Mouse (Mus musculus) limb, embryonic 15.5 days (tissue): ENCODE results near the gene Limd2. TPM values are rescaled to one million over a fixed set of nuclear protein-coding genes. Genes with fewer than 3 reads are reported as not detected.
A peak's percentile ranks its signal among the peaks of the same experiment; 100 is the strongest.
"Not testable (repeated sequence)": the region's sequence is repeated elsewhere in the genome, so short reads cannot be mapped to it uniquely, and the experiment has no call there.

Experiments used
- ATAC-seq: fragments of 200-750 bp; cut with Nextera tagmentation; 2 replicates; pipeline ENCODE4 v1.8.0; 2017; ENCODE audit warnings: low read depth, moderate TSS enrichment; ENCODE audit not compliant: insufficient number of reproducible peaks, low FRiP score, low TSS enrichment
- H3K27ac ChIP-seq: fragments of 300-500 bp; sonication (generic); 2 replicates; pipeline ENCODE4 v1.5.1; 2015; ENCODE audit warnings: moderate library complexity, mild to moderate bottlenecking, inconsistent platforms
- H3K27me3 ChIP-seq: fragments of 300-500 bp; sonication (generic); 2 replicates; pipeline ENCODE4 v1.6.1; 2015; ENCODE audit warnings: inconsistent platforms
- H3K36me3 ChIP-seq: fragments of 300-500 bp; sonication (generic); 2 replicates; pipeline ENCODE4 v1.6.1; 2015; ENCODE audit warnings: inconsistent platforms
- H3K4me1 ChIP-seq: fragments of 300-500 bp; sonication (generic); 2 replicates; pipeline ENCODE4 v1.6.1; 2015; ENCODE audit warnings: inconsistent platforms
- H3K4me2 ChIP-seq: fragments of 300-500 bp; sonication (generic); 2 replicates; pipeline ENCODE4 v1.6.1; 2015; ENCODE audit warnings: mild to moderate bottlenecking, inconsistent platforms
- H3K4me3 ChIP-seq: fragments of 300-500 bp; sonication (generic); 2 replicates; pipeline ENCODE4 v1.5.1; 2015; ENCODE audit warnings: mild to moderate bottlenecking, inconsistent platforms
- H3K9ac ChIP-seq: fragments of 300-500 bp; sonication (generic); 2 replicates; pipeline ENCODE4 v1.6.1; 2015; ENCODE audit warnings: inconsistent platforms
- H3K9me3 ChIP-seq: fragments of 300-500 bp; sonication (generic); 2 replicates; pipeline ENCODE4 v1.6.1; 2016; ENCODE audit warnings: inconsistent platforms
- WGBS: fragments of 180-500 bp; shearing (Covaris S2); methylation state at CpG from one replicate; pipeline ENCODE4 v1.1.7; 2015; 5-methylcytosine and 5-hydroxymethylcytosine counted together
- polyA plus RNA-seq: library from polyadenylated mRNA; unstranded; fragments of >200 nt; fragmentation: Nextera tagmentation; extraction: Ambion mirVana; gene quantifications from 2 replicates; pipeline ENCODE4 v1.2.1, GENCODE M21; 2015

The Limd2 gene
- polyA plus RNA-seq, 1 experiment from 2014 or later, result 221 TPM

DNA sequence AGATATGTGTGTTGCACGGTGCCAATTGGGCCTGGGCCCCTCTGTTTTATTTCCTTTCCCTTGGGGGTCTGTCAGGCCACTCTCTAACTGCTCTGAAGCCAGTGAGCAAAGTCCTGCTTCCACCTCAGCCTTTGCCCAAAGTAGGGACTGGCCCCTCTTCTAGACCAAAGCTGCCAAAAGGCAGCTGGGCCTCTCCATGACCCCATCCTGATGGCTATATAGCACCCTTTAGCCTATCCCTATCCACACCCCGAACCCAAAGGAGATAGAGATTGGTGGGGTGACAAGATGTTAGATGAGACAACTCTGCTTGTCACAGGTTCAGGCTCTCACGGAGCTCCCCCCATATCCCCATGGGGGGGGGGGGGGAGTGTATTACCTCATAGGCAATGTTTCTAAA is 4.9 kb downstream of the Limd2 start:
- H3K9me3 ChIP-seq, result no peaks in the 10 kb centered on the region
- WGBS, result 49% methylated on average over 3 of the region's 3 CpGs
- H3K27me3 ChIP-seq, result no peaks in the 10 kb centered on the region
- H3K4me1 ChIP-seq, result peaks cover 33% of the 10 kb centered on the region
- 0 out of 2 replicates have a peak overlapping the region, but pooled peaks have one; percentile 51 for H3K27ac ChIP-seq
- no peak overlapping the region for H3K4me3 ChIP-seq
- no peak for ATAC-seq
- no peak overlapping the region for H3K9ac ChIP-seq
- H3K36me3 ChIP-seq, result peaks cover 70% of the 10 kb centered on the region
- no peak overlapping the region for H3K4me2 ChIP-seq

DNA sequence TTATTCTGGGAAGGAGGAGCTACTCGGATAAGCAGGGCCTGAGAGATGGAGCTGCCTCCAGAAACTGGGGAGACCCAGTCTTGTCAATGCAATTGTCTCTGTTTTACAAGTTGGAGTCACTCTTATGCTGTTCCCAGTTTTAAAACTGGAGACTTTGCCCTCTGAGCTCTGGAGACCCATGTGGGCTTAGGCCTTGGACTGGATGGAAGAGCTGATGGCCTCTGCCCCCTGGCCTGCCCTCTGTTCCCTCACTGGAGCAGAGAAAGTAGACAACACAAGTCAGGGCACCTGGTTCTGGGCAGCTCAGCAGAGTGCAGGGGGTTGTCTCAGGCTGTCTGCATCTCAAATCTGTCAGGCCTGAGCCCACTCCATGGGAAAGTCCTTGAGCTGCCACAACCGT is 5.9 kb downstream of the Limd2 start:
- H3K27me3 ChIP-seq, result no peaks in the 10 kb centered on the region
- no peaks in the 10 kb centered on the region for H3K9me3 ChIP-seq
- no peak overlapping the region for H3K4me3 ChIP-seq
- WGBS, result 64% methylated on average over 2 of the region's 2 CpGs
- H3K4me2 ChIP-seq, result no peak overlapping the region
- ATAC-seq, result no peak
- peaks cover 28% of the 10 kb centered on the region for H3K4me1 ChIP-seq
- peaks cover 80% of the 10 kb centered on the region for H3K36me3 ChIP-seq
- peak overlapping the region; percentile 18; the same call in 1 of the 2 replicates for H3K27ac ChIP-seq
- H3K9ac ChIP-seq, result no peak overlapping the region

DNA sequence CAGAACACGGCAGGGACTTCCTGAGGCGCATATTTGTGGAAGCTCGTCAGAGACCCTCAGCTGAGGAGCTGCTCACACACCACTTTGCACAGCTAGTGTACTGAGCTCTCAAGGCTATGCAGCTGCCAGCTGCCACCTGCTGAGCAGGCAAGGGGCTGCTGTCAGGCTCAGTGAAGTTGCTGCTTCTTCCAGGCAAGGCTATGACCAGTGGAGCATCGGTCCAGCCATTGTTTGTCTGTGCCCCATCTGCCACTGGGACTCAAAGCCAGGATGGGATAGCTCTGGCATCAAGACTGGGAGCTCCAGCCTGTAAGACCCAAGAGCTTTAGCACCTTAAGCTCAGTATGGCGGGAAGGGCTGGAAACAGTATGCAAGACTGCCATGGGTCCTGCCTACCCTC is 6.6 kb downstream of the Limd2 start:
- H3K4me1 ChIP-seq, result peaks cover 22% of the 10 kb centered on the region
- H3K27ac ChIP-seq, result no peak overlapping the region
- no peak overlapping the region for H3K4me2 ChIP-seq
- H3K9ac ChIP-seq, result no peak overlapping the region
- H3K36me3 ChIP-seq, result peaks cover 87% of the 10 kb centered on the region
- whole genome bisulfite sequencing, result 76% methylated on average over 5 of the region's 5 CpGs
- no peak for ATAC-seq
- no peaks in the 10 kb centered on the region for H3K9me3 ChIP-seq
- no peak overlapping the region for H3K4me3 ChIP-seq
- H3K27me3 ChIP-seq, result no peaks in the 10 kb centered on the region

DNA sequence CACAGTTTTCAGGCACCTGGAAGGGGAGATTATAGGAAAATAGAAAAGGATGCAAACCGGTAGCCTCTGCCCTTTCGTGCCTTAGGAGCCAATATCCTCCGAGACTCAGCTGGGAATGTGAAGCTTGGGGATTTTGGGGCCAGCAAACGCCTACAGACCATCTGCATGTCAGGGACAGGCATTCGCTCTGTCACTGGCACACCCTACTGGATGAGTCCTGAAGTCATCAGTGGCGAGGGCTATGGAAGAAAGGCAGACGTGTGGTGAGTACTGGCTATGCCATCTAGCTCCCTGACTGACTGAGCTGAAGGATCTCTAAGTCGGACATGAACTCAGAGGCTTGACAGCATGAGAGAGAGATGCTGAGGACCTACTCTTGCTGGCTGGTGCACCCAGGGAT is 8.5 kb downstream of the Limd2 start:
- 78% methylated on average over 8 of the region's 8 CpGs for WGBS
- no peak for ATAC-seq
- no peaks in the 10 kb centered on the region for H3K9me3 ChIP-seq
- H3K4me1 ChIP-seq, result peaks cover 7% of the 10 kb centered on the region; the same call in 1 of the 2 replicates
- no peak overlapping the region for H3K27ac ChIP-seq
- no peak overlapping the region for H3K4me2 ChIP-seq
- H3K36me3 ChIP-seq, result peaks cover 92% of the 10 kb centered on the region
- H3K9ac ChIP-seq, result no peak overlapping the region
- H3K27me3 ChIP-seq, result no peaks in the 10 kb centered on the region
- no peak overlapping the region for H3K4me3 ChIP-seq

DNA sequence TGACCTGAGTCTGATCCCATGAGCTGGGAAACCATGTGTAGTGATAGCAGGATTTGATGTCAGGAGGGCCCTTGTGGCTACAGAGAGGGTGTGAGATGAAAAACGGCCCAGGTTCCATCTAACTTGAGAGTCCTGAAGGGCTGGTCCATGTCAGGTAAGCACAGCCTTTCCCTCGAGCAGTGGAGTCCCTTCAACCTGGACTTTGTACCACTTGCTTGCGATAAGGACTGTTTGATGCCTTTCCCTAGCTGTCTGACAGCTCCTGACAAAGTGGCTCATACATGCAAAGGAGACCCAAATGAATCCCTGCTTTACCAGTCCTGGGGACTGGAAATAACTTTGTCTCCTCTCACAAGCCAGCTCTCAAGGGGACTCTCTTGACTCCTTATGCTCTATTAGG is 9.4 kb downstream of the Limd2 start:
- 87% methylated on average over 3 of the region's 3 CpGs for WGBS
- ATAC-seq, result no peak

DNA sequence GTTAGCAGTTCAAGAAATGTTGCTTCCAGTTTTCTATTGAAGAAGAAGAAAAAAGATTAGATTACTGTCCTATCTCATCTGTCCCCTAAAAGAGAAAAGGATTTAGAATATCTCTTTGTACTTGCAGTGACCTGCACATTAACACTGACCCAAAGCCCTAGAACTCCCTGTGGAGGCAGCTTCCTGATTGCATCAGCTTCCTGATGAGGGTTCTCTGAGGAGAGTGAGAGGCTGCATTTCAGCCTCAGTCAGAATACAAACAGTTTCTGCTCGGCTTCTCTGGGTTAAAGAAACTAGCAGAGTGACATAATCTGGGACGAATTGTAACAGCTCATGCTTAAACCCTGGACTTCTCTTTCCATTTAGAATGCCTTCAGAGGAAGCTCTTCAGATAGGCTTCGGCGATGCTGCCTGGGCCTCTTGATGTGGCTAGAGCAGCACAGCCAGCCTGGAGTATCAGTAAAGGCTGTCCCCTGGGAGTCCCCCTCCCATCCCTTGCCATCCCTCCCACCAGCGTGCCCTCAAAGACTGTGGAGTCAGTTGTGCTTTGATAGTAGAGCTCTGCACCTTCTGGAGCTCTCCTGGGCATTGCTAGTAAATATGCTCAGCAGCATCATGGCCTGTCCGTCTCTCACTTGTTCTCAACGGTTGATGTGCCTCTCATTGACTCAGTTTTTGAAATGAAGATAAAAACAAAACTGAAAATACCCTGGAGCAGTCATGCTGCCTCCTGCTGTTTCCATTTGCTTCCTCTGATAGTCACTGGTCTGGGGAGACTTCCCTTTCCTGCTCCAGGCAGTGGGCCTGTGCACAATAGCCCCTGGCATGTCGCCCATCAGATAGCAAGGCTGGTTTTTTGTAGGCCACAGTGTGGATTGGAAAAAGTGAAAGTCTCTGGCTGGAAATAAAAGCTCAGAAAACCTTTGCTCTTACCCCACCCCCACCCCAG is 25.8 kb downstream of the Limd2 start:
- Histone ChIP-seq H3K27me3 (no peaks in the 10 kb centered on the region), H3K4me1 (peaks cover 4% of the 10 kb centered on the region; the same call in 1 of the 2 replicates), H3K9me3 (no peaks in the 10 kb centered on the region), H3K36me3 (peaks cover 40% of the 10 kb centered on the region), H3K9ac (no peak overlapping the region), H3K4me2 (0 out of 2 replicates have a peak overlapping the region, but pooled peaks have one; percentile 12), H3K4me3 (no peak overlapping the region), H3K27ac (peak overlapping the region; percentile 71)
- ATAC-seq, result no peak
- WGBS, result 51% methylated on average over 8 of the region's 8 CpGs

More for the DNA sequence above, 9.4 kb downstream of the Limd2 start:
- H3K4me3 ChIP-seq, result no peak overlapping the region
- no peaks in the 10 kb centered on the region for H3K9me3 ChIP-seq
- H3K4me1 ChIP-seq, result peaks cover 5% of the 10 kb centered on the region; the same call in 1 of the 2 replicates
- no peaks in the 10 kb centered on the region for H3K27me3 ChIP-seq
- H3K4me2 ChIP-seq, result no peak overlapping the region
- no peak overlapping the region for H3K9ac ChIP-seq
- H3K36me3 ChIP-seq, result peaks cover 83% of the 10 kb centered on the region
- H3K27ac ChIP-seq, result no peak overlapping the region

DNA sequence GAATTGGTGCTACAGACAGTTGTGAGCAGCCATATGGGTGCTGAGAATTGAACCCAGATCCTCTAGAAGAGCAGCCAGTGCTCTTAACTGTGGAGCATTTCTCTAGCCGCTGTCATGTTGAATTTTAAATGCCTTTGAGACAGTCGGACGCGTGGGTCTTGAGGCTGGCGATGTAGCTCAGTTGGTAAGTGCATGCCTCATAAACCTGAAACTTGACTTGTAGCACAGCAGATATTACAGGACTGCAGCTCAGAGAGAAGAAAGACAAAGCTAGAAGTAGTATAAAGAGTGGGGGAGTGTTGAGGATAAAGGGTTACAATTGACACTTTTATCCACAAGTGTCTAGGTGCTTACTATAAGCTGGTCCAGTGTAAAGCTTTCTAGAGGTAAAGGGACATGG is 28.1 kb downstream of the Limd2 start:
- no peak overlapping the region for H3K27ac ChIP-seq
- H3K9me3 ChIP-seq, result no peaks in the 10 kb centered on the region
- no peak for ATAC-seq
- H3K4me2 ChIP-seq, result no peak overlapping the region
- H3K27me3 ChIP-seq, result no peaks in the 10 kb centered on the region
- H3K4me1 ChIP-seq, result peaks cover 4% of the 10 kb centered on the region; the same call in 1 of the 2 replicates
- no peak overlapping the region for H3K9ac ChIP-seq
- peaks cover 47% of the 10 kb centered on the region for H3K36me3 ChIP-seq
- 94% methylated on average over 5 of the region's 5 CpGs for WGBS
- H3K4me3 ChIP-seq, result no peak overlapping the region

DNA sequence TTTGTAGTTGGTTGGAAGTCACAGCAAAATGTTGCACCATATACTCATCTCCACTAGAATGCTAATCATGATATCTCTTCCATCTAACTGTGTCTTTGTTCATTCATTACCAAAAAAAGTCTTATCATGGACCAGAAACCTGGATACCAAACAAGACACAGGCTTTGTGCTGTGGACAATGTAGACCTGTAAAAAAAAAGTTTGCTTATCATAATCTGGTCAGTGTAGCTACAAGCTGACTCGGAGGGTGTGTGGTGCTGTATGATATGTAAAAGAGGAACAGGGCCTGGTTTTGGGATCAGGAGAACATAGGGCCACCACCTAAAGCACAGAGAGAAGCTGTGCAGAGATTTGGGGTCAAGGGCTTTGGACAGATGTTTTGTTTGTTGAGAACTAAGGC is 31.2 kb downstream of the Limd2 start:
- Histone ChIP-seq H3K4me1 (no peaks in the 10 kb centered on the region), H3K36me3 (peaks cover 46% of the 10 kb centered on the region), H3K4me3 (no peak overlapping the region), H3K27me3 (no peaks in the 10 kb centered on the region), H3K9ac (no peak overlapping the region), H3K27ac (no peak overlapping the region), H3K4me2 (no peak overlapping the region), H3K9me3 (no peaks in the 10 kb centered on the region)
- WGBS, result 93% methylated on average over 1 of the region's 1 CpGs
- ATAC-seq, result no peak

DNA sequence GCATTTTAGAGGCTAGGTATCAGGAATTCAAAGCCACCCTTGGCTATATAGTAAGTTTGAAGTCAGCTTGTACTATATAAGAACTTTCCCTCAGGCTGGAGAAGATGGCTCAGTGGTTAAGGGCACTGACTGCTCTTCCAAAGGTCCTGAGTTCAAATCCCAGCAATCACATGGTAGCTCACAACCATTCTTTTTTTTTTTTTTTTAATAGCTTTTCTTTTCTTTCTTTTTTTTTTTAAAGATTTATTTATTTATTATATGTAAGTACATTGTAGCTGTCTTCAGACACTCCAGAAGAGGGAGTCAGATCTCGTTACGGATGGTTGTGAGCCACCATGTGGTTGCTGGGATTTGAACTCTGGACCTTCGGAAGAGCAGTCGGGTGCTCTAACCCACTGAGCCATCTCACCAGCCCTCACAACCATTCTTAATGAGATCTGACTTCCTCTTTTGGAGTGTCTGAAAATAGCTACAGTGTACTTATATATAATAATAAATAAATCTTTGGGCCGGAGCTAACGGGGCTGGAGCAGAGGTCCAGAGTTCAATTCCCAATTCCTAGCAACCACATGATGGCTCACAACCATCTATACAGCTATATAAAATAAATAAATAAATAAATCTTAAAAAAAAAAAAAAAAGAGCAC is 33.8 kb downstream of the Limd2 start:
- H3K4me3 ChIP-seq, H3K9me3 ChIP-seq, ATAC-seq, H3K27ac ChIP-seq, H3K4me2 ChIP-seq, H3K9ac ChIP-seq, H3K4me1 ChIP-seq, H3K27me3 ChIP-seq: not testable (repeated sequence)
- peaks cover 59% of the 10 kb centered on the region for H3K36me3 ChIP-seq
- WGBS, result 94% methylated on average over 6 of the region's 6 CpGs

DNA sequence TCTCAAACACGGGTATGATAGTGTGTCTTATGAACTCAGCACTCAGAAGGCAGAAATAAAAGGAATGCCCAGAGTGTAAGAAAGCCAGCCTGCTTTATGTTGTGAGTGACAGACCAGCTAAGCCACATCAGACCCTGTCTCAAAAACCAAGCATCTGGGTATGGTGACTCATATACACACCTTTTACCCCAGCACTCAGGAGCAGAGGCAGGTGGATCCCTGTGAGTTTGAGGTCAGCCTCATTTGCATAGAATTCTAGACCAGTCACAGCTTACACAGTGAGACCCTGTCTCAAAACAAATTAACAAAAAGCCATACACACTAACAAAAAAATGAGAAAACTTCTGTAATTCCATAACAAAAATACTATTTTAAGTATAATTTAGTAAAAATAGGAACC is 34.8 kb downstream of the Limd2 start:
- H3K4me1 ChIP-seq, result no peaks in the 10 kb centered on the region
- peaks cover 64% of the 10 kb centered on the region for H3K36me3 ChIP-seq
- no peak for ATAC-seq
- H3K9ac ChIP-seq, result no peak overlapping the region
- H3K27me3 ChIP-seq, result no peaks in the 10 kb centered on the region
- no peak overlapping the region for H3K4me3 ChIP-seq
- H3K4me2 ChIP-seq, result no peak overlapping the region
- WGBS, result 71% methylated on average over 1 of the region's 1 CpGs
- H3K9me3 ChIP-seq, result no peaks in the 10 kb centered on the region
- H3K27ac ChIP-seq, result no peak overlapping the region

DNA sequence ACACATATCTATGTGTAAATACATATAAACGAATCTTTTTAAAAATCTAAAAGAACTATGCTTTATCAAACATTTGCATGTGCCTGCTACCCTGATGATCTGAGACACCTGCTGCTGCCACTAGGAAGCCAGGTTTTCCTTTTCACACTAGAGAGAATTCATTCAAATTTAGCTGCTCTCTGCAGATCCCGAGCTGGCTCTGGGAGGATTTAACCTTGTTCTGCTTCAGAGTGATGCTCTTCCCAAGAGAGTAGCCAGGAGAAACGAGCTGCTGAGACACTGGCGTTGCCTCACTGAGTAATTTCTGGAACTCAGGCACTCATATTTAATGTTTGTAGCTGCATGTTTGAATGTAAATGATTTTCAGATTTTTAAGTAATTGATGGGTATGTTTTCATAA is 35.9 kb downstream of the Limd2 start:
- Histone ChIP-seq H3K4me2 (no peak overlapping the region), H3K36me3 (peaks cover 63% of the 10 kb centered on the region), H3K9me3 (no peaks in the 10 kb centered on the region), H3K27ac (no peak overlapping the region), H3K4me1 (no peaks in the 10 kb centered on the region), H3K27me3 (no peaks in the 10 kb centered on the region), H3K9ac (no peak overlapping the region), H3K4me3 (no peak overlapping the region)
- WGBS, result 73% methylated on average over 4 of the region's 4 CpGs
- no peak for ATAC-seq

DNA sequence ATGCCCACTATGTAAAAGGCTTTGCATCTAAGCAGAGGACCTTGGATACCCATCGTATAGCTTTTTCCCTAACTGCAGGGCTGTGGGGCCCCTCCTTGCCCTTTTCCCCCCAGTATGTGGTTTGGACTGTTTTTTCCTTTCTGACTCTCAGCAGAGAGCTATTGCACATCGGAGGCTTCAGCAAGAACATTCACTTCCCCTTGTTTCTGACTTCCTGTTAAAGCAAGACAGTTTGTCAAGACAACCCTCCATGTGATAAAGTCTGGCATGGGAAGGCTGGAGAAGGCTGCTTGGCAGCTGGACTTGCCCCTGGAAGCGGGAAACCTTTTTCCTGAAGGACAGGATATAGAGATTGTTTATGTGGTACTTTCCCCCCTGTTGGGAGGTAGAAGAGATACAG is 37.9 kb downstream of the Limd2 start:
- Histone ChIP-seq H3K4me3 (no peak overlapping the region), H3K9me3 (no peaks in the 10 kb centered on the region), H3K27ac (no peak overlapping the region), H3K4me1 (no peaks in the 10 kb centered on the region), H3K4me2 (no peak overlapping the region), H3K36me3 (peaks cover 65% of the 10 kb centered on the region), H3K27me3 (no peaks in the 10 kb centered on the region), H3K9ac (no peak overlapping the region)
- no peak for ATAC-seq
- WGBS, result 81% methylated on average over 3 of the region's 3 CpGs
